Mouse (Mus musculus): ENCODE results near the gene Tshz3.

The Tshz3 gene

GRCm38 (mm10) chr7:36786713-36787421 lies 88.9 kb downstream of the Tshz3 start:
- DNase-seq (ENCODE audit: low read depth) = no peak

GRCm38 (mm10) chr7:36796392-36797187 lies 98.7 kb downstream of the Tshz3 start:
- DNase-seq (ENCODE audit: low read depth) = no peak
